Mouse (Mus musculus): Measurements from ENCODE around the gene Sdr42e1.

GRCm38 (mm10) chr8:117687890-117688289, 14.4 kb upstream of the Sdr42e1 start:
- TF ChIP-seq POLR2A (IDR thresholded peaks at IDR 0.05; ENCODE audit: borderline replicate concordance, control insufficient read depth, low read depth, low read length) (no peak), CTCF (IDR thresholded peaks at IDR 0.05; ENCODE audit: control insufficient read depth, insufficient read depth, low read length) (no peak)
